Mouse (Mus musculus) frontal cortex, postnatal 36 days (tissue): ENCODE results near the gene Kcnk2.

Source experiments
- DNase-seq, 2 experiments: peaks; one replicate each; pipeline ENCODE4 v3.0.0; 2022; ENCODE audit warnings: low spot score in 2 of 2

The Kcnk2 gene

GRCm38 (mm10) chr1:189217751-189218564 lies 184.1 kb downstream of the Kcnk2 start:
- DNase-seq = peak; percentile 33

GRCm38 (mm10) chr1:189215131-189215530 lies 186.9 kb downstream of the Kcnk2 start:
- no peak for DNase-seq

GRCm38 (mm10) chr1:189214477-189214876 lies 187.6 kb downstream of the Kcnk2 start:
- DNase-seq = no peak

GRCm38 (mm10) chr1:189209715-189210108 lies 192.4 kb downstream of the Kcnk2 start:
- DNase-seq = no peak

GRCm38 (mm10) chr1:189209029-189209714 lies 192.9 kb downstream of the Kcnk2 start:
- no peak for DNase-seq

- no peak for DNase-seq
Observed at GRCm38 (mm10) chr1:189208605-189209004, 193.5 kb downstream of the Kcnk2 start.

GRCm38 (mm10) chr1:189195758-189196157 lies 206.3 kb downstream of the Kcnk2 start:
- DNase-seq = no peak

GRCm38 (mm10) chr1:189187737-189188390 lies 214.2 kb downstream of the Kcnk2 start:
- peak in 1 of 2 experiments; percentile 60 for DNase-seq

- no peak for DNase-seq
Observed at GRCm38 (mm10) chr1:189185206-189185750, 216.8 kb downstream of the Kcnk2 start.

- no peak for DNase-seq
Observed at GRCm38 (mm10) chr1:189177746-189178145, 224.3 kb downstream of the Kcnk2 start.

DNA sequence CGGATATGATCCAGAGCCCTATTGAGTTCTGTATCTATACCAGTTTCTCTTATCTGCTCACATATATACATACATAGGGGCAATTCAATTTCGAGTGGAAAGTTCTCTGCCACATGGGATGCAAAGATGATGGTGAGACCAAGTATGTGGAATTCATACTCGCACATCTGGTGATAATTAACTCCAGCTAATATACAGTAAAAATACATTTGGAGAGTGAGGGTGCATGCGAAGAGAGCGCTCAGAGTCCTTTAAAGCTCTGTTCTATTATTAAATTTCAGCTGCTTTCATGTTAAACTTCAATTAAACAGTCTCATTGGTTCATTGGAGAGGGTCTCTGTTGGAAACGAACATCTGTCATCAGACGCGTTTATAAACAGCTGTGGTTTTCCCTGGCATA lies 228.6 kb downstream of the Kcnk2 start:
- no peak for DNase-seq

GRCm38 (mm10) chr1:189171138-189171537 lies 230.9 kb downstream of the Kcnk2 start:
- DNase-seq = no peak

GRCm38 (mm10) chr1:189165756-189166155 lies 236.3 kb downstream of the Kcnk2 start:
- no peak for DNase-seq

GRCm38 (mm10) chr1:189165141-189165540 lies 236.9 kb downstream of the Kcnk2 start:
- DNase-seq = no peak

GRCm38 (mm10) chr1:189164721-189165120 lies 237.4 kb downstream of the Kcnk2 start:
- no peak for DNase-seq

- DNase-seq = no peak
Observed at GRCm38 (mm10) chr1:189164241-189164640, 237.8 kb downstream of the Kcnk2 start.
